Mouse (Mus musculus) heart, postnatal 0 days (tissue): Measurements from ENCODE around the gene Guca1a. TPM values are rescaled to one million over a fixed set of nuclear protein-coding genes. Genes with fewer than 3 reads are reported as not detected.

ENCODE experiments used
- ATAC-seq: fragments of 200-750 bp; cut with Nextera tagmentation; 2 replicates; pipeline ENCODE4 v1.8.0; 2017; ENCODE audit warnings: low read depth, moderate number of reproducible peaks, moderate library complexity; ENCODE audit not compliant: insufficient read depth
- DNase-seq: peaks from one replicate; pipeline ENCODE4 v3.0.0-alpha.2; 2016; ENCODE audit warnings: low spot score
- H3K27ac ChIP-seq: fragments of 300-500 bp; sonication (generic); 2 replicates; pipeline ENCODE4 v1.5.1; 2014; ENCODE audit warnings: low read depth, mild to moderate bottlenecking
- H3K27me3 ChIP-seq: fragments of 300-500 bp; sonication (generic); 2 replicates; pipeline ENCODE4 v1.6.1; 2014; ENCODE audit warnings: low read length, mixed read lengths; ENCODE audit not compliant: control insufficient read depth, insufficient read depth
- H3K36me3 ChIP-seq: fragments of 300-500 bp; sonication (generic); replicated peaks from 2 replicates; pipeline ENCODE4 v1.6.1; 2014; ENCODE audit warnings: low read length, mixed read lengths; ENCODE audit not compliant: control insufficient read depth, insufficient read depth
- H3K4me1 ChIP-seq: fragments of 300-500 bp; sonication (generic); 2 replicates; pipeline ENCODE4 v1.6.1; 2014; ENCODE audit warnings: antibody characterized with exemption; ENCODE audit not compliant: control insufficient read depth, insufficient read depth
- H3K4me2 ChIP-seq: fragments of 300-500 bp; sonication (generic); 2 replicates; pipeline ENCODE4 v1.6.1; 2014; ENCODE audit warnings: low read depth, mild to moderate bottlenecking, low read length, moderate library complexity
- H3K4me3 ChIP-seq: fragments of 300-500 bp; sonication (generic); 2 replicates; pipeline ENCODE4 v1.5.1; 2014; ENCODE audit warnings: low read depth, low read length
- H3K9ac ChIP-seq: fragments of 300-500 bp; sonication (generic); replicated peaks from 2 replicates; pipeline ENCODE4 v1.6.1; 2014; ENCODE audit warnings: low read depth, low read length, mixed read lengths
- H3K9me3 ChIP-seq: fragments of 300-500 bp; sonication (generic); replicated peaks from 2 replicates; pipeline ENCODE4 v1.6.1; 2016; ENCODE audit warnings: low read length; ENCODE audit not compliant: control insufficient read depth
- CTCF ChIP-seq: IDR thresholded peaks from 2 replicates; pipeline ENCODE4 v1.5.1; 2016; ENCODE audit warnings: antibody characterized with exemption, control low read depth, low read depth
- EP300 ChIP-seq: IDR thresholded peaks from 2 replicates; pipeline ENCODE4 v1.6.1; 2016; ENCODE audit warnings: antibody characterized with exemption, low read depth
- WGBS: fragments of 180-500 bp; shearing (Covaris S2); extraction: QIAGEN DNeasy Blood & Tissue Kit; methylation state at CpG from one replicate; pipeline ENCODE4 v1.1.7; 2014; 5-methylcytosine and 5-hydroxymethylcytosine counted together
- polyA plus RNA-seq: library from polyadenylated mRNA; unstranded; fragments of >200 nt; fragmentation: Nextera tagmentation; extraction: Ambion mirVana; gene quantifications from 2 replicates; pipeline ENCODE4 v1.2.1, GENCODE M21; 2015
- total RNA-seq: library from RNA; depleted of rRNA; stranded (reverse); fragments of >200 nt; gene quantifications from 2 replicates; pipeline ENCODE4 v1.2.3, GENCODE M21; 2014; ENCODE audit warnings: low replicate concordance; rRNA removed

Gene Guca1a
- total RNA-seq (not detected in 2 replicates), polyA plus RNA-seq (0.86 and 1.0 TPM in 2 replicates)

- WGBS = 67% methylated on average over 10 of the region's 10 CpGs
- no peak for TF ChIP-seq CTCF
- TF ChIP-seq EP300 = no peak
- peaks cover 18% of the 10 kb centered on the region for H3K27me3 ChIP-seq
- ATAC-seq (no peak), DNase-seq (no peak)
- no peak within 1 kb of the TSS for H3K4me3 ChIP-seq
- no peak within 1 kb of the TSS for H3K4me2 ChIP-seq
- no peaks in the 10 kb centered on the region for H3K4me1 ChIP-seq
- H3K27ac ChIP-seq = no peak within 1 kb of the TSS
- no peak within 1 kb of the TSS for H3K9ac ChIP-seq
- H3K9me3 ChIP-seq = no peaks in the 10 kb centered on the region
- H3K36me3 ChIP-seq = no peaks in the 10 kb centered on the region
Measured at GRCm38 (mm10) chr17:47400451-47400850, at the start of gene Guca1a. Guca1a (minus strand) TSS chr17:47400584.

- TF ChIP-seq EP300 (no peak), CTCF (no peak)
- Histone ChIP-seq H3K4me1 (peaks cover 61% of the 10 kb centered on the region), H3K27me3 (no peaks in the 10 kb centered on the region), H3K27ac (peak overlapping the region; percentile 90), H3K9me3 (no peaks in the 10 kb centered on the region), H3K36me3 (no peaks in the 10 kb centered on the region), H3K4me2 (no peak overlapping the region), H3K9ac (no peak overlapping the region), H3K4me3 (no peak overlapping the region)
- ATAC-seq (no peak), DNase-seq (no peak)
- WGBS = 75% methylated on average over 5 of the region's 5 CpGs
Measured at GRCm38 (mm10) chr17:47449432-47449831, 49.0 kb upstream of the Guca1a start.

- Histone ChIP-seq H3K4me2 (no peak overlapping the region), H3K4me1 (peaks cover 68% of the 10 kb centered on the region), H3K27ac (peak overlapping the region; percentile 90), H3K36me3 (no peaks in the 10 kb centered on the region), H3K9me3 (no peaks in the 10 kb centered on the region), H3K9ac (no peak overlapping the region), H3K27me3 (no peaks in the 10 kb centered on the region), H3K4me3 (no peak overlapping the region)
- DNase-seq (no peak), ATAC-seq (no peak)
- 33% methylated on average over 8 of the region's 8 CpGs for WGBS
- no peak for TF ChIP-seq CTCF
- no peak for TF ChIP-seq EP300
Measured at GRCm38 (mm10) chr17:47448523-47449372, 48.4 kb upstream of the Guca1a start.

- H3K36me3 ChIP-seq = no peaks in the 10 kb centered on the region
Measured at GRCm38 (mm10) chr17:47446561-47446960, 46.2 kb upstream of the Guca1a start.

GRCm38 (mm10) chr17:47446025-47446424 is 45.6 kb upstream of the Guca1a start:
- H3K27ac ChIP-seq = peak overlapping the region; percentile 56
- H3K36me3 ChIP-seq = no peaks in the 10 kb centered on the region
- no peaks in the 10 kb centered on the region for H3K27me3 ChIP-seq
- DNase-seq = peak; percentile 72
- no peak overlapping the region for H3K4me2 ChIP-seq
- H3K9me3 ChIP-seq = no peaks in the 10 kb centered on the region
- WGBS = 31% methylated on average over 9 of the region's 9 CpGs
- peak; percentile 44 for ATAC-seq
- no peak for TF ChIP-seq EP300
- no peak for TF ChIP-seq CTCF
- H3K4me3 ChIP-seq = no peak overlapping the region
- peaks cover 59% of the 10 kb centered on the region for H3K4me1 ChIP-seq
- H3K9ac ChIP-seq = no peak overlapping the region

More at GRCm38 (mm10) chr17:47446561-47446960, 46.2 kb upstream of the Guca1a start:
- peak overlapping the region; percentile 56 for H3K27ac ChIP-seq
- no peak overlapping the region for H3K9ac ChIP-seq
- WGBS = 65% methylated on average over 11 of the region's 11 CpGs
- no peak overlapping the region for H3K4me3 ChIP-seq
- H3K27me3 ChIP-seq = no peaks in the 10 kb centered on the region
- no peaks in the 10 kb centered on the region for H3K9me3 ChIP-seq
- H3K4me1 ChIP-seq = peaks cover 61% of the 10 kb centered on the region
- TF ChIP-seq CTCF (no peak), EP300 (no peak)
- no peak overlapping the region for H3K4me2 ChIP-seq
- DNase-seq (no peak), ATAC-seq (no peak)
